Mouse (Mus musculus) cerebellum, postnatal 36 days (tissue): ENCODE data around the gene Neu3.

Experiments
- DNase-seq, 2 experiments: peaks; one replicate each; pipeline ENCODE4 v3.0.0; 2021 to 2022; ENCODE audit warnings: mixed read lengths in 2 of 2

Gene Neu3

GRCm38 (mm10) chr7:99790816-99791215 lies 37.4 kb downstream of the Neu3 start:
- DNase-seq: no peak

DNA sequence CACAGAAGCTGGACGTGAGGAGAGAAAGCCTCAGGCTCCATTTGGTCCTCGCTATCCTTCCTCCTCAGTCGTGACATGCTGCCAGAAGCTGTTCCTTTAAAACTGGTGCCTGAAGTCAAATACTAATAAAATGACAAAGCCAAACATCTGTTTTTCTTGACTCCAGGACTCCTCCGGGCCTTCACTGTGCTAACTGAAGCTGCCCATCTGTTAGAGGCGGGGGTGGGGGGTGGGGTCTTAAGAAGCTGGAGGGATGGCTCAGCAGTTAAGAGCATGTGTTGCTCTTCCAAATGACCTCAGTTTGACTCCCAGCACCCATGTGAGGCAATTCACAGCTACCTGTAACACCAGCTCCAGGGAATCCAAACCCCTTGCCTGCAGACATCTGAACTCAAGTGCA lies 39.7 kb downstream of the Neu3 start:
- DNase-seq: no peak

- DNase-seq: no peak
Observed at GRCm38 (mm10) chr7:99787935-99788334, 40.3 kb downstream of the Neu3 start.

DNA sequence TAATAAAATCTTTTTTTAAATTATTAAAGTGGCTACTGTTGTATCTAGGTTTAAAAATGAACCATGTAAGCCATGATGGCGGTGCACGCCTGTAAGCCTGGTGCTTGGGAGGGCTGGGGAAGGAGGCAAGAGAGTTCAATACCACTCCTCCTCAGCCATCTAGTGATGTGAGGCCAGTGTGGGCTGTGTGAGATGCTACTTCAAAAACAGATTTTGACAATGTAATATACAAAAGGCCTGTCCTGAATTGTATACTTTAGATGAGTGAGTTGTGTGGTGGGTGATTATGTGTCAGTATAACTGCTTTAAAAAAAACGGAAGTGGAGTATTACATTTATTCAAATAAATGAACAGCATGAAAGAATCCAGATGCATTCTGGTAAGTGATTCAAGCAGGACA lies 41.4 kb downstream of the Neu3 start:
- no peak for DNase-seq

DNA sequence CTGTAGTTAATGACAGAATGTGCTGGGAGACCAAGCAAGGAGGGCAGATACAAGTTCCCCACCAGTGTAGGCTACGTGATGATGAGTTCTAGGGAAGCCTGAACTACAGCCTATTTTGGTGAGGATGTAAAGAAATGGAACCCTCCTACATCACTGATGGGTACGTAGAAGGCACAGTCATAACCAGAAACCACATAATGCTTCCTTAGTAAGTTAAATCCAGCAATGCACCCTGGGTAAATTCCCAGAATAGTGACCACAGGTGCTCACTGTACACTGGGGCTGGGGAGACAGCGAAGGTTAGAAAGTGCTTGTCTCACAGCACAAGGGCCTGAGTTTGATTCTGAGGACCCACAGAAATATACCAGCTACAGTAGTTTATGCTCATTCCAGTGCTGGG lies 42.7 kb downstream of the Neu3 start:
- no peak for DNase-seq

GRCm38 (mm10) chr7:99783421-99783820 lies 44.8 kb downstream of the Neu3 start:
- no peak for DNase-seq

DNA sequence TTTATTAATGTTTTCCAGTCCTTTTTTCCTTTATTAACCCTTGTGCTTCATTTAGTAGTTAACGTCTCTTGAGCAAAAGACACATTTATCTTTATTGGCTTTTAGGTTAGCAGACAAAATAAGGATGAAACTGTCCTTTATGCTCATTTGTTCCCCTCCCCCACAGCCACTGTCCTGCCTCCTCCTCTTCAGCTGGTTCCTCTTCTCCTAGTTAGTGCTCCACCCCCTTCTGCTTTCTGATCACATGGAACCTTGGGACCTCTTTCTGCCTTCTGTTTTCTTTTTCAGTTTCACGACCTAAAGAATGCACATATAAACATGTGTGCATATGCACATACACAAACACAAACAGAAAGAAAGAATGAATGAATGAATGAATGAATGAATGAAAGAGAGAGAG lies 46.3 kb downstream of the Neu3 start:
- no peak for DNase-seq

DNA sequence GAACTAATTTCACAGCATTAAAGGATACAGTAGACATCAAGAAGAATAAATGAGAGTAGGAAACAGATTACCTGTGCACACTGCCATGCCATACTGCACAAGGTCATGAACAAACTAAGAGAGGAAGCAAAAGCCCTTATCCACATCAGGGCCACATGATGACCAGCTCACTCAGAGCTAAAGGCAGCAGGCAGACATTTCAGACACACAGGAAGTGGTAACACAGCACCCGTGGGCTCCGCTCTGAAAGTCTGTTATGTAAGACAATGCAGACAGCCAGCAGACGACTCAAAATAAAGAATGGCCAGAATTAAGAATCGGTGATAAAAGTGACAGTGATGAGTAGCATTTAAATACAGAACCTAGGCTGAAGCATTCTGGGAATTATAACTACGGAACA lies 46.8 kb downstream of the Neu3 start:
- DNase-seq: no peak

DNA sequence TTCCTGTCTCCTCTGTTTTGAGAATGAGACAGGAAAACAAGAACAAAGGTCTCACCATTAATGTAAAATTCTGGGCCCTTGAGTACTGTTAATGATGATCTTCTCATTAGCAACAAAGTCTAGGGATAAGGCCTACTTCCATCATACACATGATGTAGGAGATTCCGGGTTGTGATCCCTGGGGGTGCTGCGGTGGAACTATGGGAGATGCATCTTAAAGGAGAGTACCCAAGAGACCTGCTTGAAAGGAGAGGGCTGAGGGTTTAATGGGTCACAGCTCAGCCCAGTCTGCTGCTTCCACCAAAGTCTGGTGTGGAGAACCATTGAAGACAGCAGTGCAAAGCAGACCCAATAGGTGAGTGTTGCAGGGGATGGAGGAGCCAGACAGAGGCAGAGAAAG lies 65.0 kb downstream of the Neu3 start, which contains the start of gene Olfr521:
Olfr521 (plus strand) TSS at position 301 of the 400 bp plus-strand sequence.
- no peak for DNase-seq
